Mouse (Mus musculus) ES-E14 (cell line): ENCODE results near the gene Slc16a9.

ENCODE experiments used
- CHD2 ChIP-seq: IDR thresholded peaks from 2 replicates; pipeline ENCODE4 v1.6.1; 2014; ENCODE audit warnings: mild to moderate bottlenecking, low read depth, low read length, inconsistent platforms
- HCFC1 ChIP-seq: IDR thresholded peaks from 2 replicates; pipeline ENCODE4 v1.6.1; 2012; ENCODE audit warnings: low read length, inconsistent platforms, borderline replicate concordance; ENCODE audit not compliant: insufficient read depth
- MAFK ChIP-seq: IDR thresholded peaks from 2 replicates; pipeline ENCODE4 v1.6.1; 2014; ENCODE audit warnings: mild to moderate bottlenecking, low read depth, low read length, inconsistent platforms; ENCODE audit not compliant: insufficient read depth
- ZNF384 ChIP-seq: IDR thresholded peaks from 2 replicates; pipeline ENCODE4 v1.6.1; 2012; ENCODE audit warnings: low read depth, low read length, inconsistent platforms

DNA sequence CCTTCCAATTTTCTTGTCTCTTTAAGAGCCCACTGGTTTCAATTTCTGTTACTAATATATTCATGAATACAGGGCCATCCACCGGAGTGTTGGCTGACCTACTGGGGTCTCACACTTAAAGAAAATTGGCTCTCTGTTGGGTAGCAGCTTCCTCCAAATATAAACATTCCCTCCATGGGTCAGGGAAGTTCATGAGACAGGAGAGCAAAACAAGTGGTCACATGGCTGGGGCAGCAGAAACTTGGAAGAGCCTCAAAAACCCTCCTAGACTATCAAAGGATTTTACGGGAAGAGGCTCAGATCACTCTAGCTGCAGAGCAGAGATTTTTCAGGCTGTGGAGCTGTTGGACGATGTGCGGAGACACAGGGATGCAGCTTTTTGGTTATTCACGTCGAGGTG is 19.1 kb upstream of the Slc16a9 start:
- no peak for TF ChIP-seq CHD2
- TF ChIP-seq MAFK = no peak
- no peak for TF ChIP-seq HCFC1
- TF ChIP-seq ZNF384 = no peak
